Mouse (Mus musculus): Measurements from ENCODE around the gene Fabp6.

Gene Fabp6

DNA sequence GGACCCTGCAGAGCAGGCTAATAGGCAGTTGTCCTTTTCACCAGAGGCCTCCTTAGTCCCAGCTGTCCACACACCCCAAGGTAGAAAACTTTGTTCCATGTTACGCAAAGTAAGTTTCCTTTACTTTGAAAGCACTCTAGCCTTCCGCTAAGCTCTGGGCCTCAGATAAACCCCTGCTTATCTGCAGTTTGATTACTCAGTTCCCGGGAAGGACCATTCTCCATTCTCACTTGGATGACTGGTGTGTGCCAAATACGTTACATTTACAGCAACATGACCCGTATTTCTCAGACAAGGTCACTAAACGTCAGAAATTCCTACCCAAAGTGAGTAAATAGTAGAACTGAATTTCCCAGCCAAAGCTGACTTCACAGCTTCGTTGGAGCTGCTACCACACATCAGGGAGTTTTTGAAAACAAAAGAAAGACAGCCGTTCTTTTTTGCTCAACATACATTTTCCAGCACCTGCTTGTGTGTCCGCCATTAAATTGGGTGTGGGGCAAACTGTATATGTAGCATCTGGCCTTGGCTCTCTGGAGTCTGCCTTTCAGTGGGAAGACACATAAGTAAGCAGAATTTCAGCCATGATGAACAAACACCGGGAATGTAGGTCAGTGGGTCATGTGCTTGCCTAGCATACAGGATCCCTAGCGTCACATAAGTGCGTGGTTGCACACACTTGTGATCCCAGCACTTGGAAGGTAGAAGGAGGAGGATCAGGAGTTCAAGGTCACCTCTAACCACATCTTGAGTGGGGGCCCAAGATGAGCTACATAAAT, 52.5 kb downstream of the Fabp6 start:
- no peak for DNase-seq (ENCODE audit: extremely low read depth, insufficient read length, low spot score)

DNA sequence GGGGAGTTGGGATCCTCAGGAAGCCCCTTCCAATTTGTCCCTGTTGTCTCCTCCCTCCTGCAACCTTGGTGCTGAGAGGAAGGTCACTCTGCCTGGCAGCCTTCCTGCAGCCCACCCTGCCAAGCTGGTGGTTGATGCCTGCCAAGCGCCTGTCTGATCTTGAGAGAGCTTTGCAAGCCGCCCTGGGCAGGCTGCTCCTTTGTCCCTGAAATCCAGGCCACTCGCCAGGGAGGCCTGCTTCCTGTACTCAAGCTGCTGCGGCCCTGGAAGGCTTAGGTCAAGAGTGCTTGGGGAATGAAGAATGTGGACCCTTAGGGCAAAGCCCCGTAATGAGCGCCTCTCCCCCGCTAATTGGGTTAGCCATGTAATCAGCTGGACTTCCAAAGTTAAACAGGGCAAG, 53.2 kb downstream of the Fabp6 start:
- DNase-seq (ENCODE audit: extremely low read depth, insufficient read length, low spot score): no peak

DNA sequence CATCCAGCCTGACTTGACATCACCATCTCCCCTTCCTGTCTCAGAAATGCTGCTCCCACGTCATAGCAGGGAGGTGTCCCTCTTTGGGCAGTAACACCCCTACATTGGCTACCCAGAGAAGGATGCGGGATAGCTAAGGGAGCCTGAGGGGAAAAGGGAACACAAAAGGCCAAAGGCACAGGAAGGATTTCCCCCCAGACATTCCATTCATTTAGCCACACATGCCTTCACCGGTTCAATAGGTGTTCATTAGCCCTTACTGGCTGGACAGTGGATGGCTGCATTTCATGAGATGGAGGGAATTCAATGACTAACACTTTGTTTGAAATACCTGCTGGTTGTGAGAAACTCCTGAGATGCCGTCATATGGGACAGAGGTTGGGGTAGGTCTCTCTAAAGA, 54.7 kb downstream of the Fabp6 start:
- no peak for DNase-seq (ENCODE audit: extremely low read depth, insufficient read length, low spot score)
